Mouse (Mus musculus) lung, embryonic 14.5 days (tissue): Measurements from ENCODE around the gene Cyp4f16. TPM values are rescaled to one million over a fixed set of nuclear protein-coding genes. Genes with fewer than 3 reads are reported as not detected.
A peak's percentile ranks its signal among the peaks of the same experiment; 100 is the strongest.
"Not testable (repeated sequence)": the region's sequence is repeated elsewhere in the genome, so short reads cannot be mapped to it uniquely, and the experiment has no call there.

Experiments
- ATAC-seq: fragments of 200-750 bp; cut with Nextera tagmentation; 2 replicates; pipeline ENCODE4 v1.8.0; 2017; ENCODE audit warnings: mild to moderate bottlenecking, moderate TSS enrichment, moderate library complexity; ENCODE audit not compliant: insufficient read depth
- DNase-seq: peaks from one replicate; pipeline ENCODE4 v3.0.0-alpha.2; 2015
- H3K27ac ChIP-seq: fragments of 300-500 bp; sonication (generic); 2 replicates; pipeline ENCODE4 v1.5.1; 2014; ENCODE audit warnings: low read depth, mild to moderate bottlenecking, moderate library complexity
- H3K27me3 ChIP-seq: fragments of 300-500 bp; sonication (generic); 2 replicates; pipeline ENCODE4 v1.6.1; 2014; ENCODE audit warnings: low read length, control low read depth; ENCODE audit not compliant: insufficient read depth
- H3K36me3 ChIP-seq: fragments of 300-500 bp; sonication (generic); 2 replicates; pipeline ENCODE4 v1.6.1; 2014; ENCODE audit warnings: control low read depth; ENCODE audit not compliant: insufficient read depth
- H3K4me1 ChIP-seq: fragments of 300-500 bp; sonication (generic); 2 replicates; pipeline ENCODE4 v1.6.1; 2014; ENCODE audit warnings: antibody characterized with exemption, control low read depth; ENCODE audit not compliant: insufficient read depth
- H3K4me2 ChIP-seq: fragments of 300-500 bp; sonication (generic); 2 replicates; pipeline ENCODE4 v1.6.1; 2014; ENCODE audit warnings: mild to moderate bottlenecking
- H3K4me3 ChIP-seq: fragments of 300-500 bp; sonication (generic); 2 replicates; pipeline ENCODE4 v1.5.1; 2014; ENCODE audit warnings: low read depth, low read length
- H3K9ac ChIP-seq: fragments of 300-500 bp; sonication (generic); 2 replicates; pipeline ENCODE4 v1.6.1; 2014
- H3K9me3 ChIP-seq: fragments of 300-500 bp; sonication (generic); 2 replicates; pipeline ENCODE4 v1.6.1; 2016; ENCODE audit warnings: low read depth, low read length, control low read depth
- CTCF ChIP-seq: IDR thresholded peaks from 2 replicates; pipeline ENCODE4 v1.5.1; 2016; ENCODE audit warnings: antibody characterized with exemption, low read depth
- WGBS: fragments of 180-500 bp; shearing (Covaris S2); extraction: QIAGEN DNeasy Blood & Tissue Kit; methylation state at CpG from one replicate; pipeline ENCODE4 v1.1.7; 2014; 5-methylcytosine and 5-hydroxymethylcytosine counted together
- polyA plus RNA-seq: library from polyadenylated mRNA; unstranded; fragments of >200 nt; fragmentation: Nextera tagmentation; extraction: Ambion mirVana; gene quantifications from 2 replicates; pipeline ENCODE4 v1.2.1, GENCODE M21; 2014

Cyp4f16 gene
- polyA plus RNA-seq, 1 experiment from 2014 or later, result 15.7 TPM

- TF ChIP-seq CTCF, result no peak
- DNase-seq, result no peak
- no peaks in the 10 kb centered on the region for H3K9me3 ChIP-seq
- WGBS, result 86% methylated on average over 11 of the region's 11 CpGs
- H3K36me3 ChIP-seq, result no peaks in the 10 kb centered on the region
- no peak overlapping the region for H3K9ac ChIP-seq
- H3K4me2 ChIP-seq, result no peak overlapping the region
- H3K4me3 ChIP-seq, result no peak overlapping the region
- H3K27me3 ChIP-seq, result no peaks in the 10 kb centered on the region
- ATAC-seq, result no peak
- no peak overlapping the region for H3K27ac ChIP-seq
- no peaks in the 10 kb centered on the region for H3K4me1 ChIP-seq
Observed at GRCm38 (mm10) chr17:32527748-32528147, 8.6 kb upstream of the Cyp4f16 start.

- H3K27me3 ChIP-seq, result no peaks in the 10 kb centered on the region
- no peak overlapping the region for H3K27ac ChIP-seq
- H3K4me1 ChIP-seq, result no peaks in the 10 kb centered on the region
- H3K9me3 ChIP-seq, result no peaks in the 10 kb centered on the region
- WGBS, result 15% methylated on average over 26 of the region's 26 CpGs
- ATAC-seq (peak; percentile 86), DNase-seq (peak; percentile 91)
- peak; percentile 87 for TF ChIP-seq CTCF
- H3K36me3 ChIP-seq, result no peaks in the 10 kb centered on the region
- H3K4me2 ChIP-seq, result peak overlapping the region; percentile 56
- H3K9ac ChIP-seq, result peak overlapping the region; percentile 43
- H3K4me3 ChIP-seq, result peak overlapping the region; percentile 22
Observed at GRCm38 (mm10) chr17:32528408-32529337, 7.7 kb upstream of the Cyp4f16 start.

GRCm38 (mm10) chr17:32532356-32532755 lies 4.0 kb upstream of the Cyp4f16 start:
- ATAC-seq, H3K9ac ChIP-seq, H3K4me2 ChIP-seq, H3K4me3 ChIP-seq, H3K36me3 ChIP-seq, H3K9me3 ChIP-seq, H3K27ac ChIP-seq, H3K27me3 ChIP-seq, H3K4me1 ChIP-seq, DNase-seq: not testable (repeated sequence)
- WGBS, result 56% methylated on average over 4 of the region's 4 CpGs

GRCm38 (mm10) chr17:32534068-32534467 lies 2.3 kb upstream of the Cyp4f16 start:
- H3K9me3 ChIP-seq, result no peaks in the 10 kb centered on the region
- no peak for TF ChIP-seq CTCF
- H3K4me2 ChIP-seq, result no peak overlapping the region
- no peak overlapping the region for H3K4me3 ChIP-seq
- no peak for ATAC-seq
- 67% methylated on average over 6 of the region's 6 CpGs for whole genome bisulfite sequencing
- no peak overlapping the region for H3K27ac ChIP-seq
- no peaks in the 10 kb centered on the region for H3K27me3 ChIP-seq
- no peaks in the 10 kb centered on the region for H3K4me1 ChIP-seq
- no peaks in the 10 kb centered on the region for H3K36me3 ChIP-seq
- H3K9ac ChIP-seq, result no peak overlapping the region
- DNase-seq, result no peak

GRCm38 (mm10) chr17:32536867-32537250 lies 501 bp downstream of the Cyp4f16 start:
- Histone ChIP-seq H3K9ac (peak overlapping the region; percentile 52; the same call in 1 of the 2 replicates), H3K4me3 (peak overlapping the region; percentile 35), H3K4me1 (no peaks in the 10 kb centered on the region), H3K27me3 (no peaks in the 10 kb centered on the region), H3K36me3 (no peaks in the 10 kb centered on the region), H3K4me2 (peak overlapping the region; percentile 56), H3K9me3 (no peaks in the 10 kb centered on the region), H3K27ac (no peak overlapping the region)
- DNase-seq (peak; percentile 32), ATAC-seq (peak; percentile 55; the same call in 1 of the 2 replicates)
- 55% methylated on average over 5 of the region's 5 CpGs for WGBS
- no peak for TF ChIP-seq CTCF

- whole genome bisulfite sequencing, result 90% methylated on average over 5 of the region's 5 CpGs
- not testable (repeated sequence) for ATAC-seq, DNase-seq, H3K4me2 ChIP-seq, H3K4me3 ChIP-seq, H3K36me3 ChIP-seq, H3K27me3 ChIP-seq, H3K4me1 ChIP-seq, H3K27ac ChIP-seq, H3K9ac ChIP-seq, H3K9me3 ChIP-seq
Observed at GRCm38 (mm10) chr17:32544792-32545191, 8.4 kb downstream of the Cyp4f16 start.

GRCm38 (mm10) chr17:32550377-32550776 lies 14.0 kb downstream of the Cyp4f16 start:
- H3K4me1 ChIP-seq, H3K9ac ChIP-seq, H3K36me3 ChIP-seq, DNase-seq, H3K27me3 ChIP-seq, H3K9me3 ChIP-seq, H3K27ac ChIP-seq, ATAC-seq: not testable (repeated sequence)
- 0 out of 2 replicates have a peak overlapping the region, but pooled peaks have one; percentile 17 for H3K4me3 ChIP-seq
- 85% methylated on average over 2 of the region's 3 CpGs for WGBS
- H3K4me2 ChIP-seq, result peak overlapping the region; percentile 53
